Mouse (Mus musculus): ENCODE data around the gene Klhl3. TPM values are rescaled to one million over a fixed set of nuclear protein-coding genes. Genes with fewer than 3 reads are reported as not detected.
"Not testable (repeated sequence)": the region's sequence is repeated elsewhere in the genome, so short reads cannot be mapped to it uniquely, and the experiment has no call there.

Klhl3 gene
- polyA plus RNA-seq, 1 experiment from 2014 or later, result 8.9 TPM

DNA sequence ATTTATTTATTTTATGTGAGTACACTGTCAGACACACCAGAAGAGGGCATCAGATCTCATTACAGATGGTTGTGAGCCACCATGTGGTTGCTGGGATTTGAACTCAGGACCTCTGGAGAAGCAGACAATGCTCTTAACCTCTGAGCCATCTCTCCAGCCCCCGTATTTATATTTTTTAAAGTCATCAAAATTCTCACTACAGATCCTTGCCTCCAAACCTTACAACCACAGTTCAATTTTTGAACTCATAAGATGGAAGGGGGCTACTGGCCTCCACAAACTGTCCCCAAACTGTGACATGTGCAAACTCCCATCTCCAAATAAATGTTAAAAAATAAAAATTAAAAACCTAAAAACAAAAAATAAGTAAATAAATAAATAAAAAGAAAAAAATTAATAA is 34.4 kb upstream of the Klhl3 start:
- Histone ChIP-seq H3K4me1 (replicated peaks) (peaks cover 7% of the 10 kb centered on the region; the same call in 1 of the 2 replicates), H3K27ac (no peak overlapping the region), H3K9me3 (no peaks in the 10 kb centered on the region), H3K36me3 (no peaks in the 10 kb centered on the region), H3K27me3 (0 out of 2 replicates have a peak, but pooled peaks cover 3% of the 10 kb centered on the region), H3K4me2 (replicated peaks) (no peak overlapping the region), H3K9ac (replicated peaks) (no peak overlapping the region), H3K4me3 (replicated peaks) (no peak overlapping the region)
- 77% methylated on average over 1 of the region's 1 CpGs for WGBS
- no peak for ATAC-seq

DNA sequence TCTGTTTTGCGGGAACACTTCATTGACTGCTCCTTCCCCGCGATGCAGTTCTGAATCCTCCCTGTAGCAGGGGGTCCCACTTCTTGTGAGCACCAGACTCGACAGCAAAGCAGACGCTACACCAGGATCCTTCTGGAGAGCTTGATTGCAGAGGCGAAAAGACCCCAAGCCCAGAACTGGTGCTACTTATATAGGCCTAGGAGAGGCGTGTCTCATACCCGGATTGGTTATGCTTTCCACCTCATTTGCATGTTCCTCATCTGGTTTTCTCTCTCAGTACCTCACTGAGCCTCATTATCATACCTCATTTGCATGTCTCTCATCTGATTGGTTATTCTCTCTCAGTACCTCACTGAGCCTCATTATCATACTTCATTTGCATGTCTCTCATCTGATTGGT is 33.2 kb upstream of the Klhl3 start:
- not testable (repeated sequence) for H3K9ac ChIP-seq (replicated peaks); H3K4me2 ChIP-seq (replicated peaks); H3K36me3 ChIP-seq; H3K4me1 ChIP-seq (replicated peaks); ATAC-seq; H3K27me3 ChIP-seq; H3K9me3 ChIP-seq; H3K4me3 ChIP-seq (replicated peaks); H3K27ac ChIP-seq
- WGBS, result 97% methylated on average over 8 of the region's 8 CpGs

DNA sequence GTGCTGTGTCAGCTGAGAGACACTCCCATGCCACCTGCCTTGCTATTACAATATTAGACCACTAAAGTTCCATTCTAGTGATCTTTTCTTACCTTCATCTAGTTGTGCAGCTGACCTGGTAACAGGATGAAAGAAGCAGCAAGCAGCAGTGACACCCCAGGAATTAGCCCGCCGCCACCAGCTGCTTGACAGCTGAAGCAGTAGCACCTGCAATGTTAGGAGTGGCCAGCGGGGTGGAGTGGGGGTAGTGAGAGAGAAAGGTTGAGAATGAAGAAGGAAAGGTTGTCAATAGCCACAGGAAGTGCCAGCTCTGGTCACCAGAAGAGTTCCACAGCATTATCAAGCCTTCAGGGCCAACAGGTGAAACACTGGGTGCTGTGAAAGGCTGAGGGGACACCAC is 18.3 kb upstream of the Klhl3 start:
- 57% methylated on average over 3 of the region's 3 CpGs for WGBS

DNA sequence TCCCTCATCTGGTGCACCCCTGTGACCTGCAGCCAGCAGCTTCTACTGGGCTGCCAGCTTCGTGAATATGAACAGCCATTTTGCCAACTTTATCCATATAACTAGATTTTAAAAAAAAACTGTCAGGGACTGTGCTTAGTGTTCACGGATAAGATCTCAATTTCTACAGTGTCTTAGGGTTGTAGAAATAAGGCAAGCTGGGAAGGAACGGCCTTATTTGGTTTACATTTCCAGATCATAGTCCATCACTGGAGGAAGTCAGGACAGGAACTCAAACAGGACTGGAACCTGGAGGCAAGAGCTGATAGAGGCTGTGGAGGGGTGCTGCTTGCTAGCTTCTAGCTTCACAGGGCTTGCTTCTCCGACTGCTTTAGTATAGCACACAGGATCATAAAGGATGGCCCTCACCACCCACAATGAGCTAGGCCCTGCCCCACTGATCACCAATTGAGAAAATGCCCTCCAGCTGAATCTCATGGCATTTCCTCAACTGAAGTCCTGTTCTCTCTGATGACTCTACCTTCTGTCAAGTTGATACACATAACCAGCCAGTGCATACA is 16.4 kb upstream of the Klhl3 start:
- Histone ChIP-seq H3K36me3 (no peaks in the 10 kb centered on the region), H3K27me3 (no peaks in the 10 kb centered on the region), H3K4me2 (replicated peaks) (peak overlapping the region; percentile 65), H3K9ac (replicated peaks) (peak overlapping the region; percentile 99), H3K9me3 (no peaks in the 10 kb centered on the region), H3K27ac (peak overlapping the region; percentile 100), H3K4me3 (replicated peaks) (peak overlapping the region; percentile 99), H3K4me1 (replicated peaks) (peaks cover 26% of the 10 kb centered on the region)
- 43% methylated on average over 4 of the region's 4 CpGs for WGBS
- ATAC-seq, result 0 out of 2 replicates have a peak, but pooled peaks have one; percentile 1

More for the DNA sequence above, 18.3 kb upstream of the Klhl3 start:
- no peaks in the 10 kb centered on the region; the same call in 1 of the 2 replicates for H3K9me3 ChIP-seq
- ATAC-seq, result no peak
- H3K4me3 ChIP-seq (replicated peaks), result no peak overlapping the region
- peaks cover 9% of the 10 kb centered on the region for H3K4me1 ChIP-seq (replicated peaks)
- no peaks in the 10 kb centered on the region for H3K27me3 ChIP-seq
- H3K9ac ChIP-seq (replicated peaks), result no peak overlapping the region
- no peak overlapping the region for H3K4me2 ChIP-seq (replicated peaks)
- no peaks in the 10 kb centered on the region for H3K36me3 ChIP-seq
- no peak overlapping the region for H3K27ac ChIP-seq

DNA sequence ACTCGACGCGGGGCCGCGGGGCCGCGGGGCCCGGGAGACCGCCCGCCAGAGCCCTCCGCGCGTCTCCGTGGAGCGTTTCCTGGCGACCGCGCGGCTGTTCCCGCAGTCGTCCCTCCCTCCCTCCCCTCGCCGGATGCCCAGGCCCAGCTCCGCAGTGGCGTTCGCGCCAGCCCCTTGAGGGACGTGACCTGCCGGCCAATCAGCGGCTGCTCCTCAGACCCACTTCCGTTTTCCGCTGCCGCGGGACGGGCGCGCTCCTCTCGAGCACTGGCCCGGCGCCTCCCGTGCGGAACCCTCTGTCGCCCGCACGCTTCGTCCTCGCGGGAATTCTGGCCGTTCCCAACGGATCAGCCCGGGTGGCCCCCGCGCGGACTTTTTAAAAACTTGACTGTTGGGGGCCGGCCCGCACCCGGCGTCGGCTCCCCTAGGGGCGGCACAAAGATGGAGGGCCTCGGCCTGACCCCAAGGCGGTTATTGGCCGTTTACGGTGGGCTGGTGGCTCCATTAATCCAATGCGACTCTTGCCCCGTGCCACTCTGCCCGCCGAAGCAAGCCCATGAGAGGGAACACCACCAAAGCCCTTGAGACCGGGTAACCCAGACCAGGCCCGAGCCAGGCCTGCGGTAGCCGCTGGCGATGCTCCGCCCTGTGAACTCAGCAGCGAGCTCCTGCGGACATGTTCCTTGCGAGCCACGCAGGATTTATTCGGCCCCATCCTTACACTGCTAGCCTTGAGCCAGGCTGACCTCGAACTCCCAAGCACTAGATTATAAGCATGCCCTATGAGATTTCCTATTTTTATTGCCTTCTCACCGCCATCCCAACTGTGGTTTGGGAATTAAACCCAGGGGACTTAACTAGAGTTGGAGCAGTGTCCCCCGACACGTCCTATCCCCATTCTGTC is 15.6 kb upstream of the Klhl3 start:
- Histone ChIP-seq H3K4me3 (replicated peaks) (peak overlapping the region; percentile 99), H3K36me3 (no peaks in the 10 kb centered on the region), H3K9ac (replicated peaks) (peak overlapping the region; percentile 99), H3K4me1 (replicated peaks) (peaks cover 34% of the 10 kb centered on the region), H3K9me3 (no peaks in the 10 kb centered on the region), H3K27me3 (no peaks in the 10 kb centered on the region), H3K27ac (peak overlapping the region; percentile 100), H3K4me2 (replicated peaks) (peak overlapping the region; percentile 65)
- ATAC-seq, result peak; percentile 98
- under 1% methylated on average over 75 of the region's 83 CpGs for WGBS

DNA sequence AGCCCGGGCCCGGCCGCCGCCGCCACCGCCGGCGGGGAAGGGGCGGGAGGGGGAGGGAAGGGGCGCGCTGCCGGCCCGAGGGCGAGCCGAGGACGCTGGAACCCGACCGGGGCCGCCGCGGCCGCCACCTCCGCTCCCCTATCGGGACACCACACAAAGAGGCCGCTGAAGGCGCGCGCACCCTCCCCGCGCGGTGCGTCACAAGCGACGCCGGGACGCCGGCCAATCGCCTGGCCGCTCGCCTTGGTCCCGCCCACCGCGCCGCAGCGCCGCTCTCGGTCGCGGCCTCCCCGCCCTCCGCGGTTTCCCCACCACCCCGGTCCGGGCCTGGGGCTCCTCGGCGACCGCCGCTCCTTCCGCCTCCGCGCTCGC is 15.0 kb upstream of the Klhl3 start, which contains the start of gene Hnrnpa0:
Gene Hnrnpa0, minus strand, starts transcription at position 161 of the 372 bp plus-strand sequence.
- Histone ChIP-seq H3K4me1 (replicated peaks) (peaks cover 40% of the 10 kb centered on the region), H3K27ac (peak within 1 kb of the TSS; percentile 100), H3K4me2 (replicated peaks) (peak within 1 kb of the TSS; percentile 86), H3K9ac (replicated peaks) (peak within 1 kb of the TSS; percentile 99), H3K4me3 (replicated peaks) (peak within 1 kb of the TSS; percentile 99), H3K9me3 (no peaks in the 10 kb centered on the region), H3K27me3 (no peaks in the 10 kb centered on the region), H3K36me3 (no peaks in the 10 kb centered on the region)
- peak; percentile 94 for ATAC-seq
- 2% methylated on average over 29 of the region's 62 CpGs for WGBS

DNA sequence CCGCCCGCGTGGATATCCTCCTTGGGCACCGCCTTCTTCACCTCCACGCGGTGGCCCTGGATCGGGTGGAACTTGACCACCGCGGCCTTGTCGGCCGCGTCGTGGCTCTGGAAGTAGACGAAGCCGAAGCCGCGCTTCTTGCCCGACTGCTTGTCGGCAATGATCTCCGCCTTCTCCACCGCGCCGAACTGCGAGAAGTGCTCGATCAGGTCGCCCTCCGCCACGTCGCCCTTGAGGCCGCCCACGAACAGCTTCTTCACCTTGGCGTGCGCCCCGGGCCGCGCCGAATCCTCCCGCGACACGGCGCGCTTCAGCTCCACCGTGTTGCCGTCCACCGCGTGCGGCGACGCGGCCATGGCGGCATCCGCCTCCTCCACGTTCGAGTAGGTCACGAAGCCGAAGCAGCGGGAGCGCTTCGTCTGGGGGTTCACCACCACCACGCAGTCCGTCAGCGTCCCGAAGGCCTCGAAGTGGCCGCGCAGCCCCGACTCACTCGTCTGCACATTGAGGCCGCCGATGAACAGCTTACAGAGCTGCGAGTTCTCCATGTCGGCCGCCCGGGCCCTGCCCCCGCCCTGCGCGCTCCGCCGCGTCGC is 14.5 kb upstream of the Klhl3 start:
- Histone ChIP-seq H3K4me2 (replicated peaks) (peak overlapping the region; percentile 86), H3K9ac (replicated peaks) (peak overlapping the region; percentile 99), H3K36me3 (no peaks in the 10 kb centered on the region), H3K27me3 (no peaks in the 10 kb centered on the region), H3K4me3 (replicated peaks) (peak overlapping the region; percentile 99), H3K4me1 (replicated peaks) (peaks cover 42% of the 10 kb centered on the region), H3K27ac (peak overlapping the region; percentile 100), H3K9me3 (no peaks in the 10 kb centered on the region)
- under 1% methylated on average over 71 of the region's 81 CpGs for WGBS
- ATAC-seq, result peak; percentile 60

DNA sequence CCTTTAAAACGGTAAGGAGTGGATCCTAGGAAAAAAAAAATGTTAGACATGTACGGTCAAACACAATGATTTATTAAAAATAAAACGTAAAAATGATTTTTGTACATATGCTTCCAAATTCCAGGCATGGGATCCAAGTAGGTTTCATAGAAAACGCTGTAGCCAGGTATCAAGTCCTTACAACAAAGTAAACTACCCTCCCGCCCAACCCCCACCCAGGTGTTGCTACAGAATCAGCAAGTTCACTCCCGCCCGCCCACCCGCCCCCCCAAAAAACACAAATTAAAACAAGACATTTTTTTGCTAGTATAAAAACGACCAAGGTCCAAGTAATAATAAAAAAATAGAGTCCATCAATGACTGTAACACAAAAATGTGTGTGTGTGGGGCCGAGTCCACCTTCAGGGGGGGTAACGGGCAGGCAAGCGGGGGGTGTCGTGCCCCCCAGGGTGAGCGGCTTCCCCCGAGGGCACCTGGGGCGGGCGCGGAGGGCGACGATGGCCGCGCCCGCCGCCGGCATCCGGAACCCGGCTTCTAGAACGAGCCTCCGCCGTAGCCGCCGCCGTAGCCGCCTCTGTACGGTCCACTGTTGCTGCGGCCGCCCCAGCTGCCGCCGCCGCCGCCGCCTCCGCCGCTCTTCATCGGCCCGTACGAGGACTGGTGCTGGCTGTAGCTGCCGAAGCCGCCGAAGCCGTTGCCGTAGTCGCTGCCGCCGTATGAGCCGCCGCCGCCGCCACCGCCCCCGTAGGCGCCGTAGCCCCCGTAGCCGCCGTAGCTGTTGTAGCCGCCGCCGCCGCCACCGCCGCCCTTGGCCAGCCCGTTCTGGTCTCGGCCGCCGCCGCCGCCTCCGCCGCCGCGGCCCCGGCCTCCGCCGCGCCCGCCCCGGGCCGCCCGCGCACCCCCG is 13.7 kb upstream of the Klhl3 start:
- no peaks in the 10 kb centered on the region for H3K9me3 ChIP-seq
- H3K36me3 ChIP-seq, result no peaks in the 10 kb centered on the region
- no peak for ATAC-seq
- H3K4me2 ChIP-seq (replicated peaks), result peak overlapping the region; percentile 86
- peaks cover 42% of the 10 kb centered on the region for H3K4me1 ChIP-seq (replicated peaks)
- peak overlapping the region; percentile 100 for H3K27ac ChIP-seq
- WGBS, result under 1% methylated on average over 66 of the region's 92 CpGs
- H3K4me3 ChIP-seq (replicated peaks), result peak overlapping the region; percentile 99
- H3K9ac ChIP-seq (replicated peaks), result peak overlapping the region; percentile 99
- H3K27me3 ChIP-seq, result no peaks in the 10 kb centered on the region

DNA sequence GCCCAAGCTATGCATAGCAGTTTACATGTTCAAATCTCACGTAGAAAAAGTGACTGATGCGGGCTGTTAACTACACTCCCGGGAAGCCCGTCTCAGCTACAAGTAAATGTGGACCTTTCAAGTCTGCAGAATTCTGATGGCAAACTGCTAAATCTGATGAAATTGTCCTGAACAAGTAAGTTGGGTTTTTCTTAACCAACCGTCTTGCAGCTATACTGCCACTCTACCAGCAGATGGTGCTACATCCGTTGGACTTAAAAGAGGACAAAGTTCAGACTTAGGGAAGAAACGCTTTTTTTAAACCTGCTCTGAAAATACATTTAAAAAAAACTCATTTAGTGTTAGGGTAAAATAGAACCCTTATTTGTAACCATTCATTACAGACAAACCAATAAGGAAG is 12.7 kb upstream of the Klhl3 start:
- Histone ChIP-seq H3K4me3 (replicated peaks) (peak overlapping the region; percentile 99), H3K4me2 (replicated peaks) (peak overlapping the region; percentile 86), H3K9me3 (no peaks in the 10 kb centered on the region), H3K36me3 (no peaks in the 10 kb centered on the region), H3K9ac (replicated peaks) (peak overlapping the region; percentile 43; the same call in 1 of the 2 replicates), H3K27me3 (no peaks in the 10 kb centered on the region), H3K4me1 (replicated peaks) (peaks cover 42% of the 10 kb centered on the region), H3K27ac (no peak overlapping the region)
- ATAC-seq, result no peak
- 31% methylated on average over 7 of the region's 7 CpGs for WGBS

DNA sequence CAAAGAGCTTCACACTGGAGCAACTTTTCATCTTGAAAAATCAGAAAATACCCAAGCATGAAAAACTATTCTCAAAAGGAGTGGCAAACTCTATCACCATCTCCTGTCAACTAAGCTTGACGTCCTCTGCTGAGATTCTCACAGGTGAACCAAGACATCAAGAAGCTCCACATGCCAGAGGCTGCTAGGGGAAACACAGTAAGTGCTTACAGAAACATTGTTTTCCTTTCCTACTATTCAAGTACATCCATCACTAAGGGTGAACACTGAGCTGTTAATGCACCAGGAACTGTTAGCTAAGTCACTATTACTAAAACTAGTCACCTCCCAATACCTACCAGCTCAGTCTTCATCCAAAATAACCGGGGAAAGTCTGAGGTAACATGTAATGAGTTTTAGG is 11.6 kb upstream of the Klhl3 start:
- H3K27ac ChIP-seq, result no peak overlapping the region
- no peak overlapping the region for H3K4me3 ChIP-seq (replicated peaks)
- no peak overlapping the region; the same call in 1 of the 2 replicates for H3K9ac ChIP-seq (replicated peaks)
- H3K36me3 ChIP-seq, result no peaks in the 10 kb centered on the region
- ATAC-seq, result no peak
- H3K27me3 ChIP-seq, result no peaks in the 10 kb centered on the region
- H3K4me1 ChIP-seq (replicated peaks), result peaks cover 40% of the 10 kb centered on the region
- peak overlapping the region; percentile 86 for H3K4me2 ChIP-seq (replicated peaks)
- H3K9me3 ChIP-seq, result no peaks in the 10 kb centered on the region
- 70% methylated on average over 2 of the region's 2 CpGs for WGBS

DNA sequence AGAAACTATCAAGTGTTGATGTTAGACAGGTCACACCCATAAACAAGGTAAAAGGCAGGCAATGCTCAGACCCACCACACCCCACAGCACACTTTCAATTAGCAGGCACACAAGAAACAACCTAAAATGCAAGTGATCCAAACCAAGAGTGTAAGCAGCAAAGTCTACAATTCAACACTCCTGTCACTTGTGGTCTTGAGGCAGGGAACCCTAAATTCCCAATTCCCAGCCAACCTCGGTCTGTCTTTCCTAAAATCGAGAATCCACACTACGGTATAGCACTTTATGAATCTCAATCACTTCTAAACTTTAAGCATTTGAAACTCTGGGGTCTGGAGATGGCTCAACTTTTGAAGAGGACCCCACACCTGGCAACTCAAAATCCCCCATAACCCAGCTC is 10.9 kb upstream of the Klhl3 start:
- Histone ChIP-seq H3K4me2 (replicated peaks) (no peak overlapping the region), H3K4me1 (replicated peaks) (peaks cover 33% of the 10 kb centered on the region), H3K27me3 (no peaks in the 10 kb centered on the region), H3K27ac (no peak overlapping the region), H3K9me3 (no peaks in the 10 kb centered on the region), H3K9ac (replicated peaks) (no peak overlapping the region), H3K4me3 (replicated peaks) (no peak overlapping the region), H3K36me3 (no peaks in the 10 kb centered on the region)
- 86% methylated on average over 3 of the region's 3 CpGs for WGBS
- no peak for ATAC-seq

Data from midbrain, embryonic 13.5 days (tissue).